Mouse (Mus musculus): ENCODE results near the gene Pofut1.

Pofut1 gene

GRCm38 (mm10) chr2:153241250-153242014, at the start of gene Pofut1, which contains the start of gene Plagl2:
Gene Pofut1 (plus strand): TSS chr2:153241533.
Gene Plagl2 (minus strand): TSS chr2:153241426.
- DNase-seq (ENCODE audit: low spot score): peak; percentile 48

DNA sequence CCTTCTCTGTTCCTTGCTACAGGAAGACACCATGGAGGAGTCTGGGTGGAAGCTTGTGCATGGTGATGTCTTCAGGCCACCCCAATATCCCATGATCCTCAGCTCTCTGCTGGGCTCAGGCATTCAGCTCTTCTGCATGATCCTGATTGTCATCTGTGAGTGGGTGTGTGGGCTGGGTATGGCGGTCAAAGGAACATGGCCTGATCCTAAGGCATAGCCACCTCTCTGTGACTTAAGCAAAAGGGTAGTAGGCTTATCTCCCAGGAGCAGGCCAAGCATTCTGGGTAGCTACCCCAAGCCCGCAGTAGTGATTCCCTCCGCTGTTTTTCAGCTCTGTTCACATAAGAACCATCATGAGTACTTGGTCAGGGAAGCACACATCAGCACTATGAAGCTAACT, 47.1 kb upstream of the Pofut1 start:
- DNase-seq (ENCODE audit: low spot score): no peak

GRCm38 (mm10) chr2:153198485-153198884, 42.8 kb upstream of the Pofut1 start:
- DNase-seq (ENCODE audit: low spot score): no peak

GRCm38 (mm10) chr2:153199114-153199513, 42.2 kb upstream of the Pofut1 start:
- DNase-seq (ENCODE audit: low spot score): no peak

- no peak for DNase-seq (ENCODE audit: low spot score)
Observed at GRCm38 (mm10) chr2:153202766-153203165, 38.6 kb upstream of the Pofut1 start.

DNA sequence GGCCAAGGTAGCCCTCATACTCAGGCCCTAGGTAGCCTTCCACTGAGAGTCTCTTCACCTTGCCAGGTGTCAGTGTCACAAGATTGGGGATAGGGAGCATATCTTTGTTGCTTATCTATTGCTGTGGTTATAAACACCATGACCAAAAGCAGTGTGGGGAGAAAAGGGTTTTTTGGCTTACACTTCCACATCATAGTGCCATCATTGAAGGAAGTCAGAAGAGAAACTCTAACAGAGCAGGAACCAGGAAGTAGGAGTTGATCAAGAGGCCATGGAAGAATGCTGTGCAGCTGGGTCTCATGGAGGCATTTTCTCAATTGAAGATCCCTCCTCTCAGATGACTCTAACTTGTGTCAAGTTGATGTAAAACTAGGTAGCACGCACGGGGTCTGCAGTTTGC, 33.2 kb upstream of the Pofut1 start:
- DNase-seq (ENCODE audit: low spot score): no peak

GRCm38 (mm10) chr2:153209286-153209685, 32.0 kb upstream of the Pofut1 start:
- DNase-seq (ENCODE audit: low spot score): no peak

DNA sequence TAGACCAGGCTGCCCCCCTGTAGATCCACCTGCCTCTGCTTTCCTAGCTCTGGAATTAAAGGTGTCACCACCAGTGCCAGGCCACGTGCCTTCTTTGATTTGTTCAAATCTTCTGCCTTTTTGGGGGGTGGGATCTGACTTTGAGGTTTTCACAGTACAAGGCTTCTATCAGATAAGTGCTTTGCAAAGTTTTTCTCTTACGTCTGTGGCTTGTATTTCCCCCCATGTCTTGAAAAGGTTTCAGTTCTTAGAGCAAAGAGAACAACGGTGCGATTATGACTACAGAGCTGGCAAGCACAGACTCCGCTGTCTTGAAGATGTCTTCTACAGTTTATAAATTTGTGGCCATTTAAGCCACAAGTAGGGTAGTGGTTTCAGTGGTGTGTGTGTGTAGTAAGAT, 29.9 kb upstream of the Pofut1 start:
- DNase-seq (ENCODE audit: low spot score): no peak

DNA sequence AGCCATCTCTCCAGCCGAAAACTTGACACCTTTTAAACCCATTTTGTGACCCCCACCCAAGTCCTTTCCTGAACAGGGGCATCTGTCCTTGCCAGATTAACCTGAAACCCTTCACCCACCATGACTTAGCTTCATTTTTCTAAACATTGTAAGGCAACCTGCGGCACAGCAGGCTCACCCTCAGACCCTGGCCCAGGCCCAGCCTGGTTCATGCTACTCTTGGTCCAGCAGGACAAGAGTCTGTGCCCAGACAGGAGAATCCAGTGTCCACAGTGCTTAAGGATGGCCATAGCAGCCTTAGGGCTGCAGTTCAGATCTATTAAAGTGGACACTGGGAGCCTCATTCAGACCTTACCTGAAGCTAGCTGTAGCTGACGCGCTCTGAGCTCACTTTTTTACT, 28.0 kb upstream of the Pofut1 start:
- DNase-seq (ENCODE audit: low spot score): no peak

DNA sequence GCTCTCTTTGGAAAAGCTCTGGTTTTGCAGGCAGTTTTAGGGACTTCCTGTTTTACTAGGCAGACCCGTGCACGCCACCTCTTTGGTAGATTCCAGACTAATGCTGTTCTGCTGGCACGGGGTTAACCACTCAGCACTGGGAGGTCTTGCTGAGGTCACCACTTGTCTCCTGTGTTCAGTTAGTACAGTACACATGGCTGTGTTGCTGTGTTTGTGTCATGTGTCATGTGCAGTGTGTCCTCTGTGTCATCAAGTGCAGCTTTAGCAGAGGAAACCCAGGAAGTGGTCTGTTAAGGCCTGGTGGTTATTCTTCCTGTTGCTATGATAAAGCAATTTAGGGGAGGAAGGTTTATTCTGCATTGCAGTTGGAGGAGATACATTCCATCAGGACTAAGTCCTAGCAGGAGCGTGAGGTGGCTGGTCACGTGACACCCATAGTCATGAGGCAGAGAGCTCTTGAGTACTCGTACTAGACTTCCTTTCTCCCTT, 26.5 kb upstream of the Pofut1 start:
- no peak for DNase-seq (ENCODE audit: low spot score)

GRCm38 (mm10) chr2:153215421-153215820, 25.9 kb upstream of the Pofut1 start:
- DNase-seq (ENCODE audit: low spot score): no peak

DNA sequence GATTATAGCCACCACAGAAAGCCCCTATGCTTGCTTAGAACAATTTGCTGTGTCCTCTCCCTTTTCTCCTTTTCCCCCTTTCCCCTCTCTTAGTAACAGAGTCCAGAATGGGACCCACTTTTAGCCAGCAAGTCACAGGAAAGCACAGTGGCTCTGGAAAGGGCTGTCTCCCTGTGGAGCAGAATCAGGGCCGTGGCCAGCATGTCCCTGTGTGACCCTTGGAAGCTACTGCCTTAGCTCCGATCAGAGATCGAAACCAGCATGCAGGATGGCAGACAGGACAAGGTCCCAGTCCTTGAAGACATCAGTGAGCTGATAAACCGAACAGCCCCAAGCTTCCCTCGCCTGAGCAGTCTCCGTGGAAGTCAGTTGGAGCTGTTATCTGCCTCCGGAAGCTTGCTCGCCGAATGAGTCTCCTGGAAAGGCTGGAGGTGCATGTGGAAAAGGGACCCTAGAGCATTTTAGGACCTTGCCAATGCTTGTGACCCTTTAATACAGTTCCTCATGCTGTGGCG, 23.4 kb upstream of the Pofut1 start:
- no peak for DNase-seq (ENCODE audit: low spot score)

- no peak for DNase-seq (ENCODE audit: low spot score)
Observed at GRCm38 (mm10) chr2:153218516-153218915, 22.8 kb upstream of the Pofut1 start.

DNA sequence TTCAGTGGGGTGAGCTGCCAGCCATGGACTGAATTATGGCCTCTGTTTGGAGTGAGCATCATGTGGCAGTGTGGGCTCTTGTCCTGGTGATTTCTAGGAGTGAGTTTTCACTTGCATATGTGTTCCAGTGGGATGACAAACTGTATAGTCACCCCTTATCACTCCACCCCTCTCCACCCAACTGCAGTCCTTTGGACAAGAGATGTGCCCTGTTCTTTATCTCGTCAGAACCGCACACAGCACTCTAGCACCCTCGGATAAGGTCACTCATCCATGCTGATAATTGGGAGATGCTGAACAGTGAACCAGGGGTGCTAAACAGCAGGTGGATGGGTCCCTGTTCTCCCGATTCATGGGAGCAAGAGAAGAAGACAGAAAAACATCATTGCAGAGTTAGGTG, 19.7 kb upstream of the Pofut1 start:
- no peak for DNase-seq (ENCODE audit: low spot score)

DNA sequence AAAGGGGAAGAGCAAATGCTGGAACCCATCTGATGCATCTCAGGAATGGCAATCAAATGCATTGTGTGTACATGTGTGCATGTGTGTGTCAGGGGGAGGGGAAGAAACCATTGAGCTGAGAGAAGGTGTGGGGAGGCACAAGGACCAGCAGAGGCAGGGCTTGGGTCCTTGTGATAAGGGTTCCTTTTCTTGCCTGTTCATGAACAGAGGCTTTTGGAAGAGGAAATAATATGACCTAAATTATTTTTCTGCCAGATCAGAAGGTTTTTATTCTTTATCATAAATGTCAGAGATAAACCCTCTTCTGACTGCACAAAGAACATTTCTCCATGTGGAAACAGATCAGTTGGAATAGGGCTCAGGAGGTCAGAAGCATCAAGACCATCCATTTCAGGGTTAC, 19.2 kb upstream of the Pofut1 start:
- no peak for DNase-seq (ENCODE audit: low spot score)

- no peak for DNase-seq (ENCODE audit: low spot score)
Observed at GRCm38 (mm10) chr2:153222566-153222965, 18.8 kb upstream of the Pofut1 start.

DNA sequence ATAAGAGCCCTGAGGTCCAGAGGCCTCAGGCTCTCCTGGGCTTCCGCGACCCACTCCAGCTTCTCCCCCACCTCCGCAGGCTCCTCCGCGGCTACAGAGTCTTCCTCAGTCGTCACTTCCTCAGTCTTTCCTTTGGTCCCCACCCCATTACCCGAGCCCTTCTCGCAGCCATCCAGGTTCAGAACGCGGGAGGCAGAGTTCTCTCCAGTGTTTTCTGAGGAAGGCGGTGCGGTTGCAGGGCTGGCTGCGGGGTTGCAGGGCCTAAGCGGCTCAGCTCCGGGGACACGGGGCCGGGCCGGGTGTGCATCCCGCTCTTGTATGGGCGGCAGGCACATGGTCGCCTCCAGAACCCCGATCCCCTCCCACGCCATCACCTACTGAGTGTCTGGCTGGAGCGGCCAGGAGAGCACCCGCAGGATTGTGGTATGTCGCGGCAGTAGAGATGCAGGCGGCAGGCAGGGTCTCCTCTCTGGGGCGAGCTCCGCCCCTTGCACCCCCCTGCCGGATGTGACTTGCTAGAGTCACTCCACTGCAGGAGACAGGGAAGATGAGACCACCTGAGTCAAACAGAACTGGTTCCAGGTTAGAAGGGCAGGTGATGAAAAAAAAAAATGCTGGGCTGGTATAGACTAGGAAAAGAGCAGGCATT, 16.3 kb upstream of the Pofut1 start, which contains the start of gene Tspyl3:
Tspyl3 (minus strand) TSS at position 496 of the 649 bp plus-strand sequence.
- no peak for DNase-seq (ENCODE audit: low spot score)

DNA sequence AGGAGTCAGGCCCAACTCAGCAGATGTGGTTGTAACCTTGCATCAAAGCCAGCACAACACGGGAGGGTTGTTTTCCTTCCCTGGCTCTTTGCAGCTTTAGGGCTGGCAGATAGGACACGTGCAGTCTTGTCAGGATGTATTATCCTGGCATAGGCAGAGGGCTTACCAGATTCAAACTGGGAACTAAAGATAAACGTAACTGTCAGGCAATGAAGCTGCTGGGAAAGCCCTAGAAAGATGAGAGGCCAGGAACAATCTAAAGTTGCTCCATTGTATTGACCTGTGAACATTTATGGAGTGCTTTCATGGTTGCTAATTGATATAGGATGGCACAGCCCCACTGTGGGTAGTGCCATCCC, 15.8 kb upstream of the Pofut1 start:
- no peak for DNase-seq (ENCODE audit: low spot score)

GRCm38 (mm10) chr2:153227959-153228358, 13.4 kb upstream of the Pofut1 start:
- DNase-seq (ENCODE audit: low spot score): no peak

DNA sequence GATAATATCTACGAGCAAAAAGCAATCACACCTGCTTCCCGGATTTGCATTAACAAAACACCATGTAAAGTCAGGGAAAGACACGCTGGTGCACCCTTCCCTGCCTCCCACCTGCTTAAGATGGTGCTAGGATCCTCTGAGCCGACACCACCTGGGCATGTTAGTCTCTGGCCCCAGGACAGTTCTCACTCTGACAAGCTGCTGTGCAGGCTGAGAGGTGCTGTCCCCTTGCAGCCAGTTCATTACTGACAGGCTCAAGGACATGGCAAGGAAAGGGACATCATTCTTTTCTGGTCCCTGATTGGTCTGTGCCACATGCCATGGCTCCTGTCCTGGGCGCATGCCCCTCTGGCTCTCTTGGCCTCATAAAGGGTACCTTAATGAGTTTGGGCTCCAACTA, 12.8 kb upstream of the Pofut1 start:
- DNase-seq (ENCODE audit: low spot score): no peak

DNA sequence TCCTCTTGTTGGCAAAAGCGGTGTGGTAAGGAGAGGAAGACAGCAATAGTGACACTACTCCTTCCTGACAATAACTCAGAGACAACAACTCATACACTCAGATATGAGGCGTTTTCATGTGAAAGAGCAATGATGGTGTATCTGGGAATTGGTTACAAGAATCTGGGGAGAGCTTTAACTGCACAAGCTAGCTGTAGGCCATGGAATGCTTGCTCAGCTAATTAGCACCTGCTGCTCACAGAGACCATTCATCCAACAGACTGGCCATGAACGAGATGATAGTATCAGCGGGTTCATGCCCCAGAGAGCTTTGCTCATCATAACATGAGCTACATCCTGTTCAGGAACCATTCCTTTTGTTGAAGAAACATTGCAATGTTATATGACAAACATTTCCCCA, 4.1 kb upstream of the Pofut1 start:
- no peak for DNase-seq (ENCODE audit: low spot score)

DNA sequence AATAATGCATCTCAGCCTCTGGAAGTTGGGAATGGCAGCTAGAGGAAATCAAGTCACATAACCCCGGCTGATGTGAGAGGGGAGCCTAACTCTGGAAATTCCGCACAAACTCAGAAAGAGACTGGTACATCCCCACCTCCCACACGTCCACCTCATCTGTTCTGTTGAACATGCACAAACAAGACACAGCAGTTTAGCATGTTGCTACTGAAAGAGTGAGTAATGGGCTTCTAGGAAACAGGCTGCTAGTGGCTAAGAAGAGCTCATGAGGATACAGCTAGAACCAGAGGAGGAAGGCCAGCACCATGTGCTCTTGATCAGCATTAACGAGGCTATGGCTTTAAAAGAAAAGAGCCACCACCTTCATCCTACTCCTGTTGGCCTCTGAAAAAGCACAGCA, 3.4 kb upstream of the Pofut1 start:
- no peak for DNase-seq (ENCODE audit: low spot score)

DNA sequence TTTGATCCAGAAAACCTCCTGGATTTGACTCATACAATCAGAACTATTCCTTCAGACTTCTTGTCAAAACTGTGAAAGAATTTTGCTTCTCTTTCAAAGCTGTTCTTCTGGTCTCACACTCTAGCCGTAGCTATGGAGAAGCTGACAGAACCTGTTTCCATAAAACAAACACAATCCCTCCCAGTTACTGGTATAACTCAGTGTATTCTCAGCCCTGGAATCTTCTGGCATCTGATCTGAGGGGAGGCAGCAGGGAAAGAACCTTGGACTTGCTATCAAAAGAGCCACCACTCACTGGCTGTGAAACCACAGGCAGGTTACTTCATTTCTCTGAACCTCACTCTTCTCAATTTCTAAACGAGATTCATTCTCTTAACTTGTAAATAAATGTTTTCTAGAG, 2.9 kb upstream of the Pofut1 start:
- DNase-seq (ENCODE audit: low spot score): no peak

All from layer of hippocampus, adult 9-10 months (tissue).